Mouse (Mus musculus) monocyte, adult 2 months (primary cell): ENCODE measurements around the gene Stpg2.
"Not testable (repeated sequence)": the region's sequence is repeated elsewhere in the genome, so short reads cannot be mapped to it uniquely, and the experiment has no call there.

Experiments
- DNase-seq, 2 experiments: peaks; one replicate each; pipeline ENCODE4 v3.0.0; 2022; ENCODE audit warnings: low spot score in 2 of 2, low read depth in 1 of 2

Stpg2 gene

DNA sequence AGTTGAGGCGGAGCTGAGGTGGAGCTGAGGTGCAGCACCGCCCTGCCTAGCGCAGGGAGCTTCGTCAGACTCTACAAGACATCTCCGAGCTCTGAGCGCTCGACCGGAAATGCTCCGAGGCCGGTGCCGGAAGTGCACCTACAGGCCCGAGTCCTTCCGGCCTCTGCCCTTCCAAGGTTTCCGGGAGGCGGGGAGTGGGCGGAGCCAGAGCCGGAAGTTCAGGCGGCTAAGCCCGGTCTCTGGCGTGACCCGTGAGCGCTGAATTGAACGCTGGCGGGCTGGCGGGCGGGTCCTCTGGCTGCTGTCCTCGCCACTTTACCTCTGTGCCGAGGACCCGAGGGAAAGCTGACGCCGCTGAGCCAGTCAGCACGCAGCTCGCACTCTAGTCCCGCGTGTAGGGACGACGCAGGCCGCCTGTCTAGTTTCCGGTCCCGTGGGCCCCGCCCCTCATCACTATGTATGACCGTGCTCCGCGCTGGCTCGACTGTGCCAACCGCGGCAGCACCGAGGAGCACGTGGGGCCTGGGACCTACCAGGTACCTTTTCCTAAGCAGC, at the start of gene Stpg2:
Gene Stpg2 (plus strand): TSS at position 251 of the 555 bp plus-strand sequence.
- DNase-seq = peak; percentile 49 to 87

DNA sequence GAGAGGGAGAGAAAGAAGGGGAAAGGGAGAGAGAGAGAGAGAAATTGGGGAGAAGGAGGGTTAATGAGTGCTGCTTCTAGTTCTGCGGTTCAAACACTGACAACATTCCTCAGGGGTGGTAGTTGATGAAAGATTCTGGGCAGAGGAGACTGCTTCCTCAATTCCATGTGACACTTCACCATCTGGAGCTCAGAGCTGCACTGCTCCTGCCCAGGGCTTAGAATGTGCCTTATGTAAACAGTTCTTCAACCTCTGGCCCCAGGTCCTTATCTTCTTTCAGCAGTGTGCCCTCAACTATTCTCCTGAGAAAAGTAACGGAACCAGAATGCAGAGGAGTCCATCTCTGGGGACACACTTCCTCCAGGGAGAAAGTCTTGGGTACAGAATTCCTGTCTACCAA, 43.3 kb upstream of the Stpg2 start:
- no peak for DNase-seq

DNA sequence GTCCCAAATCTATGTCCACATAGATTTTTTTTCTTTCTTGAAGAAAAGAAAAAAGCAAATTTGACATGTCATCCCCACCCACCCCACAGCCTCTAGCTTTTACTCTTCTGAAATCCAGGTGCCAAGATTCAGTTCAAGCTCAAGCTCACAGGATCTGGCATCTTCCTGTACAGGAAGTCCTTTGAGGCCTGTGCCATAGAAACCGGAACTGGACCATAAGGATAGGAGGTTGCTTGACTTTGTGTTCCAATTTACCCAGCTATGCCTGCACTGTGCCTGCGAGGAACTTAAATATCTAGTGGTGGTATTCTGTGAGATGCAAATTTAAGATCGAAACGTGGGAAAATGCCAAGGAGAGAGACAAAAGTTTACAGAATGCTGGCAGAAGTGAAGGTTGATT, 42.8 kb upstream of the Stpg2 start:
- DNase-seq = no peak

DNA sequence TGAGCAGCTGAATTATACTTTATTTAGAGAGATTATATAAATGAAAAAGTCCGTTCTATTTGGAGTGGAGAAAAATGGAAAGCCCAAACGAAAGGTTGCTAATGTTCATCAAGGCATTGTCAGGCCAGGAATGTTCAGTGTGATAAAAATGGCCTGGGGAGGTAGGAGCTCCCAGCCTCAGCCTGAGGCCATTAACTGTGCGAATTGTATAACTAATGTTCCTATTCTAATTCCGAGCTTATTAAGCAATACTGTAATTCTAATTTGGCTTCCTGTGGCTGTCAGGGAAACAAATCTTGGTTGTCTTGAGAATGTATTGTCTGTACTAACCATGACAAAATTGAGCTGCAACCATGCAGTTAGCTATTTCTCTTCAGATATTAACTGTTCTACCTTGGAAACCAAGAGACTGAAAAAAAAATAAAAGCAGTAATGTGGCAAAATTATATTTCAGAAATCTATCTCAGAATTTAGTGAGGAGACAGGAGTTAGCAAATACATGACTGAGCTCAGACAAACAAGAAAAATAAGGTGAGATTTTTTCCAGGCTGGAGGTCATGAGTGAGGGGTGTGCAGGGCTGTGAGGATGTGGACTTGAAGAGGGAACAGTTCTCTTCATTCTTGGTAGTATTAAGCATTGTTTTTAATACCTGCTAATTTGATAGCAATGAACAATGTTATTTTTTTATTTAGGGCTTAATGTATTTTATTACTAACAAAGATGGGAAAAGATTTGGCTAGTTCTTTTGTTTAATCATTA, 36.8 kb upstream of the Stpg2 start:
- DNase-seq = no peak

DNA sequence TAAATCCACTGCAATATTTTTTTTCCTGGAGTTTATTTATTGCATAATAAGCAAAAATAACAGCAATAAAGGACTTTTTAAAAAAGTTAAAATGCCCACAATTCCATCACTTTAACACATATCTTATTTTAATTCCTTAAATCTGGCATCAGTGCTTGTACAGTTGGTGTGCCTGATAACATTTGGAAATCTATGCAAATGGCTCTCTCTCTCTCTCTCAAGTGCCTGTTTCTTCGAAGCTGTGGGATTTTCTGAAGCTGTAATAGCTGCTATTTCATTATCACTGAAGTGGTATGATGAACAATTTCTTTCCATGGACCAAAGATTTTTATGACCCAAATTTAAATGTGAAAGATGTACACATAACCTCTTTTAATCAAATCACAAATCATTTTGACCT, 35.8 kb upstream of the Stpg2 start:
- DNase-seq = no peak

DNA sequence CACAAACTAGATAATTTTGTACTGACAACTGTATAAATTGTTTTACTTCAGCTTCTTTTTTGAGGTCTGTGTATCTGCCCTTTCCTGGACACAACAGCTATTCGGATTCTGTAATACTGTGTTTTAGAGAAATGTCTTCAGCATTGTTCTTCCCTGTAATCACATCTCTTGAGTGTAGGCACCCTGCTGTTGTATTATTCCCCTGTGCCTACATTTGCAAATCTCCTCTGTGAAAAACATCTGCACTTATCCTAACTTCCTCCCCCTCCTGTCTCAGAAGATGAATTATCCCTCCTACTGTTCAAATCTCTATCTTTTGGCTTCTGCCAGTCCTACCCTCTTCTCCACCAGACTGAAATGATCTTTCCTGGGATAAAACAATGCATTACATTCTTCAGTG, 28.6 kb upstream of the Stpg2 start:
- no peak for DNase-seq

DNA sequence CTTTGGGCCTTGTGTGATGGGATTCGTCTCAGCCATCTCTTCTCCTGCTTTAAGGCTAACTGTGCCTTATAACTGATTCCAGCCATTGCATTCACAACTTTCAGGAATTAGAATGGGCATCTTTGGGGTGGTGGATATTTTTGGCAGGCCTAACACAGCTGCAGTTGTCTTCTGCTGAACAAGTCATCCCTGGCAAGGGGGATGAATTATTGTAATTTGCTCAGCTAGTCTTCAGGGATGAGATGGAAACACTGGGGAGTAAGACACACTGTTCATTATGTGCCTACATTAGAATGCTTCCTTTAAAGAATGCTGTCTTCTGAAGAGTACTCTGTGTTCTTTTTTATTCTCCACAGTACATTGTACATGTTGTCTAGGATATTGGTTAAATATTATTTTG, 14.0 kb upstream of the Stpg2 start:
- no peak for DNase-seq

DNA sequence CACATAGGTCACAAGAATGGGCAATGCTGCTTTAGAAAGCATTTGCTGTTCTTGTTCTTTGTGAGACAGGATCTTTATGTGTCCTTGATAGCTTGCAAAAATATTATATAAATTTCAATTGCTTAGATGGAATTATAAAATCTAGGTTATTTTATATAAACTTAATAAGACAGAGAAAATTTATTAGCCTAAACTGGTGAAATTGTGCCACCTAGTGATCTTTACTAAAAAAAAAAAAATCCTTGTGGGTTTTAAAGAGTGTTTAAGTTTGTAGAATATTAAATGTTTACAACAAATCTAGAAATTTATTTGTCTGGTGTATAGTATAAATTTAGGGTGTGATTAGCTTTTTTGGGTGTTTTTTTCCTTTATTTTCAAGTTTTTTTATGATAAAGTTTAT, 11.6 kb upstream of the Stpg2 start:
- no peak for DNase-seq

DNA sequence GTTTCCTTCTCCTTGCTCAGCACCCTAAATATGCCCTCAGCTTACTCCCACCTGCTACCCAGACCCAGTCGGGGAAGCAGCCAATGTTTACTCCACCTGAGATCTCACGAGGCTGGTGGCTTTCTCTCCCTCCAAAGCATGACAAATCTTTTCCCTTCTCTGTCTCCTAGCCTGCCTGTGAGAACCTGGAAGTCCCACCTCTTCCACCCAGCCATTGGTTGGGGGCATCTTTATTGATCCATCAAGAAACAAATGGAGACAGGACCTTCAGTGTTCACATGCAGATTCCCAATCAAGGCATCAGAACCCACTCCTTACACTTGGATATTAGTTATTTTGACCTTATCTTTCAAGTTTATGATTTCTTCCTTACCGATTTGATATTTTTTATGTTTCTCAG, 7.1 kb upstream of the Stpg2 start:
- DNase-seq = no peak

DNA sequence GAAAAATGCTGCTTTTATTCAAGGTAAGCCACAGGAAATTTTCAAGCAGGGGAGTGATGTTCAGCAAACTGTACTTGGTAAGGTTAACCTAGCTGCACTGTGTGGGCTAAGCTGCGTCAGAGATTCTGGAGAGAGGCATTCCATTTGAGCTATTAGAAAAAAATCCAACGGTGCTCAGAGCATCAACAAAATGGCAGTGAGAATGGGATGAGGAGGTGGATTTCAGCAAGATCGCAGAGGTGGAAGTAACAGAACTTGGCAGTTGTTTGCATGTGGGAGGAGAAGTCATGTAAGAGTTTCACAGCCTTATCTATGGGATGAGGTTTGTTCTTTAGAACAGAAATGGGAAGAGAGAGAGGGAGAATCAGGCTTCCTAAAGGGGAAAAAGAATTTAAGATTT, 5.2 kb upstream of the Stpg2 start:
- DNase-seq = no peak

DNA sequence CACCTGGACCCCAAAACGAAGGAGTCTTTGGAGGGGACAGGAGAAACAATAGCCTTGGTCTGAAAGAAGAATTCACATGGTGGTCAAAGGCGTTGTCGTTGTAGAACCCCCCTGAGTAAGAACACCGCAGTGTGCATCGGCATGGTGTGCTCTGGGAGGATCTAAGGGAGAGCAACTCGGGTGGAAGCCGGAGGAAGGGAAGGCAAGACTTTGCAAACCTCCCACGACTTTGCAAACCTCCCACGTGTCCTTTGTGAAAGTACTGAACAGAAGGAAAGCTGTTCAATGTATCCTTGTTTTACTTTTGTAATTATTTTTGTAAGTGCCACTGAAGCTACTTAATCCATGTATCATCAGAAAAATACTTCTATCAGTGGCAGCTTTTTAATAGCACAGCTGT, 11.5 kb downstream of the Stpg2 start:
- DNase-seq = no peak

DNA sequence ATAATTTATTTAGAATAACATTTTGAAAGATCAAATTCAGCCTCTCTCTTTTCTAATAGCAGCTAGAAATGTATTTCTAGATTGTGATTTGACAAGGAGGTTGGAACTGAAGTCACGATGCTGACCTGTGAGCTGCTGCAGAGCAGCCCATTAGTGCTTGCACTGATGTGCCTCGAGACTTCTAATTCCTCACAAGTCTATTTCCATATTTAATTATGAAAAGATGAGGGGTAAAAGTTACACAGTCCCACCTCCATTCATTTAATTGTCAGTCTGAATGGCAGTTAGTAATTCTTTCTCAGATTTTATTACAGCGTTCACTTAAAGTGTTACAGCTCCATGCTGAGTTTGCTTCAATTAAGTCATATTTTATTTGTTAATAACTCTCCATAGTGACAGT, 19.6 kb downstream of the Stpg2 start:
- DNase-seq = no peak

DNA sequence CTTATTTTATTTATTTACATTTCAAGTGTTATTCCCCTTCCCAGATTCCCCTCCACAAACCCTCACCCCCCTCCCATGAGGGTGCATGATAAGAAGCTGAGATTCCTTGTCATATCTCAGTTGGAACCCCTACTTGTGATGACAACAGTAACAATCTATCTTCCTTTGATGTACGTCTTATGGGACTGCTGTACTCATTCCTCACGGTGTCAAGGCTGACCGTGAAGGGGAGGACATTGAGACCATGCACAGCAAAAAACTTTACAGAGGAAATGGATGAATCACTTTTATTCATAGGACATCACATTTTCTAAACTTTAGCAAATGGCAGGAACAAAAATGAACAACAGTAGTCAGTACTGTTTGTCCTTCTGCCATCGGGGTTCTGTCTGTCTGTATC, 21.3 kb downstream of the Stpg2 start:
- DNase-seq = no peak

DNA sequence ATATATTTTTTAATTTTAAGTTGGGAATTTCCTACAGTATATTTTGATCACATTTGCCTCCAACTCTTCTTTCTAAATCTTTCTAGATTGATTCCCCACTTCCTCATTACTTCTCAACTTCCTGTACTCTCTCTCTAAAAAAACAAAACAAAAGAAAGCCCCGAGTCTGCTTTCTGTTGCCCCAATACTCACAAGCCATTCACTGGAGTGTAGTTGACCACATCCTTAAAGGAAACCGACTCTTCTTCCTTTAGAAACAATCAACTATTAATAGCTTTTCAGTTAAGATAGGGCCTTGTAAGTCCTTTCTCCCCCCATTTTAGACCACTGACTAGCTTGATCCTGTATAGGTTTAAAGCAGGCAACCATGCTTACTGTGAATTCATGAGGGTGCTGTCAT, 39.7 kb downstream of the Stpg2 start:
- DNase-seq = no peak

DNA sequence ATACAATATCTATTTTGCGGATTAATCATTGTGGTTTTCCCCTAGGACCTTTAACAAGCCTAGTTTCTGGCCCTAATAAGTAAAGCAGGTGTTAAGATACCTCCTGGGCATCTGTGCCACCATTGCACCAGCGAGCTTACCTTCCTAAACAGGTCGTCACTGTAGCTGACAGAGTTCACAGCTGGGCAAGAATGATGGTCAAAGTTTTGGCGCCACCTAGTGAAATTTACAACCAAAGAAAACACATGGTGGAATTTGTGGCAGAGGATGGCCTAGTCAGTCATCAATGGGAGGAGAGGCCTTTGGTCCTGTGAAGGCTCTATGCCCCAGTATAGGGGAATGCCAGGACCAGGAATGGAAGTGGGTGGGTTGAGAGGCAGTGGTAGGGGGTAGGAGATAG, 41.0 kb downstream of the Stpg2 start:
- no peak for DNase-seq

DNA sequence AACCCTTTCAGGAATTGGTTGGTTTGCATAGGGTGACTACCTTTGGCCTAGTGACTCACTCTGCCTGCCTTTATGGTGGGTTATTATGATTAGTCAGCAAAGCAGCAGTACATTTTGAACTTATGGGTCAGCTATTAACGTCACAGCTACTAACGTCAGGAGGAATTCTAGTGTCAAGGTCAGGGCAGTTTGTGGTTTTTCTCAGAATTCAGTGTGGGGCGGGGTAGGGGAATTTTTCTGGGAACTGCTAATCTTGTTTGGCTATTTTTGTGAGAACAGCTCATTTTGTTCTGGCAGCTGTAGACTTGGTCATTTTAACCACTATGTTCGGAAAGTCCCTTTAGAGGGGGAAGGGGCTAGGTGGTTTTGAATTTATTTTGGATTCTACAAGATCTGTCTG, 56.9 kb downstream of the Stpg2 start:
- not testable (repeated sequence) for DNase-seq

DNA sequence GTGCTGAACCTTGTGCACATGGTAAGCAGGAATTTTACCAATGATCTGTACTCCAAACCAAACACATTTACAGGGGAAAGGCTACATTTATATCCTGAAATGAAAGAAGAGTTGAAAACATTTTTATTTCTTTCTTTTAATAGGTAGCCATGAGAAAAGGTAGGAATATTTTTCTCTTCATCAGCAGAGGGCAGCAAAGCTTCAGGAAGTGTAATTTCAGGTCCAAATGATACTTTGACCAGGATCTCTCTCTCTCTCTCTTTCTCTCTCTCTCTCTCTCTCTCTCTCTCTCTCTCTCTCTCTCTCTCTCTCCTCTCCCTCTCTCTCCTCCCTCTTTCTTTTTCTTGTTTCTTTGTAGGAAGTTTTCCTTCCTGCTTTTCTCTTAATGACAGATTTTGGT, 92.4 kb downstream of the Stpg2 start:
- no peak for DNase-seq

DNA sequence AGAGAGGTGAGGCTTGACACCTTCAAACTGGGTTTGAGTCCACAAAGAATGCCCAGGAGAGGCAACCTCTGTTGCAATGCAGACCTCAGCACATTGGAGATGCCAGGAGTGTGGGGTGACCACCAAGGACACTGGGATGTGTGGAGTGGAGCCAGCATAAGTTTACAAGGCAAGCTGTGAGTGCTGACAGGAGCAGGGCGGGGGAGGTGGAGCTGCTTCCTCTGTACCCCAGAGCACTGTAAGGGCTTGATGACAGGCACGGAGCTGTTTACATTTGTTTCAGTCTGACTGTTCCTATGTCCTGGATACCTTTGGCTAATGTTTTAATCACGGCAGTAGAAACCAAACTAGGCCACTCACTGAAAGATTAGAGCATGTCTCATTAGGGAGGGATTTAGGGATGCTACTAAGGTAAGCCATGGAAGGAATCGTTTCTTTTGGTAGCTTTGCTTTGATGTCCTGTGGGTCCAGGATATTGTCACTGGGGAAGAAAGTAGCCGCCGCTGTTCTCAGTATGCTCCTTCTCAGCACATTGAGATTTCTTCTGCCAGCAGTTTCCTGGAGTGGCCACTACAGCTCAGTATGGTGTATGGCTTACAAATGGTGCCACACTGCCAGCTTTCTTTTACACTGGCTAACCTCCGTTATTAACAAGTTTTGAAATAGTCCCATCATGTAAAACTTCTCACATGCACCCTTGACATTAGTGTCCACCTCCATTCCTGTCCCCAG, 102.8 kb downstream of the Stpg2 start:
- no peak for DNase-seq

DNA sequence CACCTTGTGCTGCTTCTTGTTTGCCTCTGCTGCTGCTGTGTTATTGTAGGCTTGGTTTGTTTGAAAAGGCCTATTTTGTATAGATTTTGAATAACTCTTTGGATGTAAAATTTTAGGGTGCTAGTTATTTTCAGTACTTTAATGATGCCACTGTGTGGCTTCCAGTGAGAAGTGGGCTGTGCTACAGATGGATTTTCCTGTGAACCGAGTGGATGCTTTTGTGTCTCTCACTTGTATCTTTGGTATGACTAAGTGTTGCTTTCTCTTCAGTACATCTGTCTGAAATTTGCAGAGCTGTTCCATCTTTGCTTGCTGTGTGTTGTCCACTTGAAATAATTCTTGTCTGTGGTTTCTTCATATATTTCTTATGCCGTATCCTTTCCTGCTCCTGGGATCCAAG, 106.2 kb downstream of the Stpg2 start:
- no peak for DNase-seq

DNA sequence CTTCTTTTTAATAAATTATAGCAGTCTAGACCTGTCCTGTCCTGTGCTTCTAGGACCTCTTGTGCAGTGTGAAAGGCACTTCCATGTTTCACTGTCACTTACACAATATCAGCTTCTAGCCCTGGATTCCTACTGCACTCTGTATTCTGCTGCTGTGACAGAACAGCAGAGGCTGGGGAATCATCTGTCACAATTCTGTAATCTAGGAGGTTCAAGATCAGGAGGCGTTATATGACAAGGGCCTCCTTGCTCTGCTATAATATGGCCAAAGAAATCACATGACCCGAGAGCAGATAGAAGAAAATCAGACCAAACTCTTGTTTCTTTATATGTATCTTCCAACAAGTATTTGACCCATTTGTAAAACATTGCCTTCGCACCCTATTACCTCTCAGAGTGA, 175.0 kb downstream of the Stpg2 start:
- no peak for DNase-seq

DNA sequence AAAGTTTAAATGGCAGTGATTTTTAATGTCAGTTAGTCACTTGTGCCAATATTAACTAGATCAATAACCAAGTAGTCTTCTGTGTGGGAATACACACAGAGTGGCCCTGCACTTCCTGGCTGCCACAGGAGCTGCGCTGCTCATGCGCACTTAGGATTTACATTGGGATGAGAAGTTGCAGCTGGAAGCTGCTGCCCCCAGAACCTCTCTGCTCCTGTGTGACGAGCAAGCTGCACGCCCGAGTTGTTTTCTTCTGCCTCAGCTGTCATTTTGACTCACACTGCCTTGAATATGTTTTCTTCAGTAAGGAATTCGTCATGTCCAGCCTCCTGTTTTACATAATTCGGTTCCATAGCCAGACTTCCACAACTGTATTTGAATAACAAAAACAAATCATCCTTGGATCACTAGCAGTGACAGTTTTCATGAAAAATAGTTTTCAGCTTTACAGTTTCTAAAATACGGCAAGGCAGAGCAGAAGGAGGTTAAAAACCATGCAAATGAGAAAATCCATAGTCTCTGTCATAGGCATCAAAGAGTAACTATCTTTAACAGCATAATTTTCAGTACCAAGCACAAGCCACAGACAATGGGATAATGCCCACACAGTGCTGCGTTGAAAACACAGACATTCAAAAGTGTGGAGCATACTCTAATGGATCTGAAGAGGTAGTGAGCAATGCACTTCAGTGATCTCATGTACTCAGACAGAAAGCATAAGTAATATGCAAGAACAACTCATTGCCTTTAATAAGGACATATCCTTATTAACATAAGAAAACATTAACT, 191.8 kb downstream of the Stpg2 start:
- DNase-seq = no peak

DNA sequence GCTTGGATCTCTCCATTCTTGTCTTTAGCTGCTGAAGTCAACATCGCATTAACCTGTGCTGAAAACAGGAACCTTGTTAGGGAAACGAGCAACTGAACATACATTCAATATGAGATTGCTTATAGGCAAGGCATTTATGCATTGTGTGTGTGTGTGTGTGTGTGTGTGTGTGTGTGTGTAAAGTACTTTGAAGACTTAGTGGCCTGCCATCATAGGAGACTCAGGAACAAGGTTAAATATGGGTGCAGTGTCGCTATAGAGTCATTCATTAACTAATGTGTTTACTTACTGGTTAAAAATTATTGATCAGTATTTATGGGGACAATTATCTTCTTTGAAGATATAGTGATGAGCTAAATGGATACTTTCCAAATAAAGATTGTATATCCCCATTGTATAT, 199.2 kb downstream of the Stpg2 start:
- no peak for DNase-seq
